Mouse (Mus musculus): Measurements from ENCODE around the gene Zc3h14. TPM values are rescaled to one million over a fixed set of nuclear protein-coding genes. Genes with fewer than 3 reads are reported as not detected.

Zc3h14 gene
- not detected in 2 replicates for polyA plus RNA-seq (2012; ENCODE audit: insufficient read depth, insufficient read length, low replicate concordance, missing spikeins)

GRCm38 (mm10) chr12:98746746-98747379 lies at the start of gene Zc3h14:
TSS of gene Zc3h14 (plus strand) at chr12:98746964.
- peak; percentile 71 for TF ChIP-seq CTCF (IDR thresholded peaks at IDR 0.05; ENCODE audit: insufficient read depth, low read depth, low read length)
- TF ChIP-seq POLR2A (IDR thresholded peaks at IDR 0.05; ENCODE audit: insufficient read depth, low read depth, low read length), result peak; percentile 69; the same call in 1 of the 2 replicates
- peak within 1 kb of the TSS; percentile 99 for H3K4me3 ChIP-seq (ENCODE audit: insufficient read depth, low read depth, low read length)
- under 1% methylated on average over 86 of the region's 87 CpGs for WGBS
- peak within 1 kb of the TSS; percentile 89 for H3K27ac ChIP-seq (ENCODE audit: insufficient read depth, low read depth, low read length)
- H3K4me1 ChIP-seq (ENCODE audit: control insufficient read depth, insufficient read depth, low read length), result no peaks in the 10 kb centered on the region; the same call in 1 of the 2 replicates

GRCm38 (mm10) chr12:98697202-98697601 lies 49.6 kb upstream of the Zc3h14 start:
- Histone ChIP-seq H3K4me3 (ENCODE audit: insufficient read depth, low read depth, low read length) (no peak overlapping the region), H3K4me1 (ENCODE audit: control insufficient read depth, insufficient read depth, low read length) (no peaks in the 10 kb centered on the region), H3K27ac (ENCODE audit: insufficient read depth, low read depth, low read length) (no peak overlapping the region)
- WGBS, result 53% methylated on average over 5 of the region's 5 CpGs
- no peak for TF ChIP-seq CTCF (IDR thresholded peaks at IDR 0.05; ENCODE audit: insufficient read depth, low read depth, low read length)
- no peak for TF ChIP-seq POLR2A (IDR thresholded peaks at IDR 0.05; ENCODE audit: insufficient read depth, low read depth, low read length)

DNA sequence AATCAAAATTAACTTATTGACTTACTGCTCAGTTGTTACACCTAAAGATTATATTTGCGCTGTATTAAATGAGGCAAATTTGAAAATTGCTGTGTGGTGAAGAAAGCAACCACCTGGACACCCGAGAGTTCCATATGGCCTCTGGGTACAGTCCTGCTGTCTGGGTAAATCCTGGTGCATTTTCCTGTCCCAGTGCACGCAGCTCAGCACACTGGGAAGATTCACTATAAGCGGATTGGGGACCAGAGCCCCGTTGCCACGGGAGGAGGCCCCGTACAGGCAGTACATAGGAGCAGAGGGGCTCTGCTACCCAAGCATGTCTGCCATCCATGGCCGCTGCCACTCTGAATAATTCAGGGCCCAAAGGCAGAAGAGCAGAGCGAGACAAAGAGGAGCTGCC lies 45.2 kb upstream of the Zc3h14 start:
- no peaks in the 10 kb centered on the region for H3K4me1 ChIP-seq (ENCODE audit: control insufficient read depth, insufficient read depth, low read length)
- whole genome bisulfite sequencing, result 93% methylated on average over 9 of the region's 9 CpGs
- no peak overlapping the region for H3K27ac ChIP-seq (ENCODE audit: insufficient read depth, low read depth, low read length)
- H3K4me3 ChIP-seq (ENCODE audit: insufficient read depth, low read depth, low read length), result no peak overlapping the region
- no peak for TF ChIP-seq POLR2A (IDR thresholded peaks at IDR 0.05; ENCODE audit: insufficient read depth, low read depth, low read length)

DNA sequence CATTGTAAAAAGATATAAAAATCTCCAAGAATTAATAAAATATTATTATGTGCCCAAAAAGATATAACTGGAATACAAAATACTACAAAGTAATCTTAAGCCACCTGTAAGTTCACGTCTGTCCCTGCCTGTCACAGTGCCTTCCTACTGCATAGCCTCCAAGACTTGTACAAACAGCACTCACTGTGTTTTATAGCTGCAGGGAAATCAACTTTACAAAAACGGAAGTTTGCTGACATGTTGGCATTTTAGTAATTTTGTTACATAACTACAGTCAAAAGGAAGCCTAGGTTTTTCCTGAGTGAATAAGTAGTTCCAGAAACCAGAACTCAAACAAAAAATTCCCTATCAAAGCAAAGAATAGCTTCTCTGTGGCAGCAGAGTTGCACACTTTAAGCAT lies 43.2 kb upstream of the Zc3h14 start:
- no peak overlapping the region for H3K4me3 ChIP-seq (ENCODE audit: insufficient read depth, low read depth, low read length)

GRCm38 (mm10) chr12:98703961-98704360 lies 42.8 kb upstream of the Zc3h14 start:
- Histone ChIP-seq H3K27ac (ENCODE audit: insufficient read depth, low read depth, low read length) (no peak overlapping the region), H3K4me3 (ENCODE audit: insufficient read depth, low read depth, low read length) (no peak overlapping the region), H3K4me1 (ENCODE audit: control insufficient read depth, insufficient read depth, low read length) (no peaks in the 10 kb centered on the region)
- WGBS, result 66% methylated on average over 10 of the region's 10 CpGs
- TF ChIP-seq CTCF (IDR thresholded peaks at IDR 0.05; ENCODE audit: insufficient read depth, low read depth, low read length), result no peak
- TF ChIP-seq POLR2A (IDR thresholded peaks at IDR 0.05; ENCODE audit: insufficient read depth, low read depth, low read length), result no peak

More for the DNA sequence above, 43.2 kb upstream of the Zc3h14 start:
- WGBS, result 62% methylated on average over 2 of the region's 2 CpGs
- Histone ChIP-seq H3K27ac (ENCODE audit: insufficient read depth, low read depth, low read length) (no peak overlapping the region), H3K4me1 (ENCODE audit: control insufficient read depth, insufficient read depth, low read length) (no peaks in the 10 kb centered on the region)
- no peak for TF ChIP-seq POLR2A (IDR thresholded peaks at IDR 0.05; ENCODE audit: insufficient read depth, low read depth, low read length)
- no peak for TF ChIP-seq CTCF (IDR thresholded peaks at IDR 0.05; ENCODE audit: insufficient read depth, low read depth, low read length)

- WGBS, result 86% methylated on average over 6 of the region's 6 CpGs
- no peak for TF ChIP-seq CTCF (IDR thresholded peaks at IDR 0.05; ENCODE audit: insufficient read depth, low read depth, low read length)
- TF ChIP-seq POLR2A (IDR thresholded peaks at IDR 0.05; ENCODE audit: insufficient read depth, low read depth, low read length), result no peak
- Histone ChIP-seq H3K27ac (ENCODE audit: insufficient read depth, low read depth, low read length) (no peak overlapping the region), H3K4me1 (ENCODE audit: control insufficient read depth, insufficient read depth, low read length) (no peaks in the 10 kb centered on the region), H3K4me3 (ENCODE audit: insufficient read depth, low read depth, low read length) (no peak overlapping the region)
Measured at GRCm38 (mm10) chr12:98712819-98713218, 33.9 kb upstream of the Zc3h14 start.

GRCm38 (mm10) chr12:98713621-98714103 lies 33.1 kb upstream of the Zc3h14 start:
- Histone ChIP-seq H3K4me3 (ENCODE audit: insufficient read depth, low read depth, low read length) (no peak overlapping the region), H3K4me1 (ENCODE audit: control insufficient read depth, insufficient read depth, low read length) (no peaks in the 10 kb centered on the region), H3K27ac (ENCODE audit: insufficient read depth, low read depth, low read length) (no peak overlapping the region)
- 77% methylated on average over 7 of the region's 7 CpGs for WGBS
- TF ChIP-seq CTCF (IDR thresholded peaks at IDR 0.05; ENCODE audit: insufficient read depth, low read depth, low read length), result no peak
- no peak for TF ChIP-seq POLR2A (IDR thresholded peaks at IDR 0.05; ENCODE audit: insufficient read depth, low read depth, low read length)

- H3K4me3 ChIP-seq (ENCODE audit: insufficient read depth, low read depth, low read length), result no peak overlapping the region
- WGBS, result 72% methylated on average over 11 of the region's 11 CpGs
- no peaks in the 10 kb centered on the region for H3K4me1 ChIP-seq (ENCODE audit: control insufficient read depth, insufficient read depth, low read length)
- no peak for TF ChIP-seq POLR2A (IDR thresholded peaks at IDR 0.05; ENCODE audit: insufficient read depth, low read depth, low read length)
- TF ChIP-seq CTCF (IDR thresholded peaks at IDR 0.05; ENCODE audit: insufficient read depth, low read depth, low read length), result no peak
- no peak overlapping the region for H3K27ac ChIP-seq (ENCODE audit: insufficient read depth, low read depth, low read length)
Measured at GRCm38 (mm10) chr12:98714757-98715156, 32.0 kb upstream of the Zc3h14 start.

- Histone ChIP-seq H3K27ac (ENCODE audit: insufficient read depth, low read depth, low read length) (no peak overlapping the region), H3K4me3 (ENCODE audit: insufficient read depth, low read depth, low read length) (no peak overlapping the region), H3K4me1 (ENCODE audit: control insufficient read depth, insufficient read depth, low read length) (peaks cover 4% of the 10 kb centered on the region)
- WGBS, result 98% methylated on average over 2 of the region's 2 CpGs
- TF ChIP-seq POLR2A (IDR thresholded peaks at IDR 0.05; ENCODE audit: insufficient read depth, low read depth, low read length) (no peak), CTCF (IDR thresholded peaks at IDR 0.05; ENCODE audit: insufficient read depth, low read depth, low read length) (no peak)
Measured at GRCm38 (mm10) chr12:98716142-98716541, 30.6 kb upstream of the Zc3h14 start.
